Mouse (Mus musculus) mouse embryonic stem cell (cell line): Measurements from ENCODE around the gene Atf6b.

Experiments used
- in situ Hi-C, 2 experiments: fragments of 300-500 bp; cut with MboI; formaldehyde crosslinking; loops; 1 replicate in 1 of 2; 3 replicates in 1 of 2; pipeline ENCODE4 v1.14.3; 2019 to 2020; ENCODE audit warnings: low sequenced_read_pairs in 2 of 2, low pct_unique_long_range_greater_than_20kb in 1 of 2, mixed read lengths in 1 of 2; ENCODE audit not compliant: unreplicated experiment in 1 of 2

Atf6b gene

DNA sequence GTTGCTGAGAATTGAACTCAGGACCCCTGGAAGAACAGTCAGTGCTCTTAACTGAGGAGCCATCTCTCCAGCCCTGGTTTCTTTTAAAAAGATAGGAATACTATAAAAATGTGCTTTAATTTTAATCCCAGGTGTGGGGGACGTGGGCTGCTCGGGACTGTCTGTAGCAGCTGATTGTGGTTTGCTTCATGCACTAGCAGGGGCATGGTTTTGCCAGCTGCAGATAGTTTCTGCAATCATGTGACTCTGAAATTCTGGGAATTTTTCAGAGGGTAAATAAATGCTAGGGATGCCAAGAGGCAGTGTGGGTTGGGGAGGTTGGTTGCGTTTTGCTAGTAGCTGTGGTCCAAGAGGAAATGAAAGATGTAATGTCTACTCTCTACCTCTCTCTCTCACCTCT is 5.0 kb upstream of the Atf6b start:
- in situ Hi-C loops, result loop anchor here in 1 of 2 experiments (10.0 kb wide), 1 partner anchor 303 kb away; no protein-coding TSS in a partner anchor

DNA sequence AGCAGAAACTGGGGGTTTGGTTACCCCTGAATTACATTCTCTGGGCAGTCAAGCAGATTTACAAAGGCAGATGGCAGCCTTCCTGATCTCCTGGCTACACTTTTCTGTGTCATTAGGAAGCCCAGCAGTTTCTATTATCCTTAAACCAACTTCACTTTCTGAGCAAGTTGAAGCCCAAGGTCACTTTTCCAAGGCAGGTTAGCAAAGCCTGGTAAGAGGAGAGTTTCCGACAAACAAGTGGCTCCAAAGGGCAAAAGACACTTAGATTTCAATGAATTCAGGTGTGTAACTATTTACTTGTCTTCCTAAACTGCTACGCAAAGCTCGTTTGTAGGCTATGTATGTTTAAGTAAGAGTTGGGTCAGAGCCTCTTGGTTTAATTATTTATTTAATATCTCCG is 3.6 kb upstream of the Atf6b start:
- in situ Hi-C loops, result loop anchor here in 1 of 2 experiments (10.0 kb wide), 1 partner anchor 301 kb away; no protein-coding TSS in a partner anchor

DNA sequence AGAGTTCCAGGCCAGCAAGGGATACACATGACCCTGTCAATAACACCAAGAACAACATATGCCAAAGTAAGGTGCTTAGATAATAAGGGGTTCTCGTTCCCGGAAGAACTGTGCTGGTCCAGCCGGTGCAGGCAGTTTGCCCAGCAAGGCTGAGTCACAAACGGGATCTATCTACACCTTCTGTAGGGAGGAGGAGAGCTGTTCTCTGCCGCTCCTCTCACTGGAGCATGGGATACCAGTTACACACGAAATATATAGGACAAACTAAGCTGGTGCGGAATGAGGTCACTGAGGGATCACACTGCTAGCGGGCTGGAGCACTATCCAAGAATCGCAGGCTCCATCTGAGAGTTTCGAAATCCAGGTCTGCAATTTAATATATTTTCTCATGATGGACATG is 3.0 kb upstream of the Atf6b start:
- in situ Hi-C loops, result loop anchor here in 1 of 2 experiments (10.0 kb wide), 1 partner anchor 301 kb away; no protein-coding TSS in a partner anchor

DNA sequence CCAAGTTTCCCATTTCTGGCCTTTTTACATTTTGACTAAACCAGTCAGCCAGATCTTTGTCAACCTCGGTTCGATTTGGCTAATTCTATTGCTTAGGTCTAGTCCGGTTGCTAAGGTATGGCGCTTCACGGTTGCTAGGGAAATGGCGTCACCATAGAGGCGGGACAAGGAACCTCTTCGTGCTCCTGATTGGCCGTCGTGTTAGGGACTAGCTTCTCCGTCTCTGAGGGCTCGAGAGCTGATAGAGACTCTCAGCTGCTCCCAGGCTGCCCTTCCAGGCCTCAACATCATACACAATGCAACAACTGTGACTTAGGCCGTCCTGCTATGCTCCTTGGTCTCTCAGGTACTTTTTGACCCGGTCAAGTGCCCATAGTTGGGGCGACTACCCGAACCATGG is 2.3 kb upstream of the Atf6b start, which contains the start of gene Fkbpl:
Gene Fkbpl, plus strand, starts transcription at position 157 of the 400 bp plus-strand sequence.
- in situ Hi-C loops, result loop anchor here in 1 of 2 experiments (10.0 kb wide), 1 partner anchor 300 kb away; no protein-coding TSS in a partner anchor

DNA sequence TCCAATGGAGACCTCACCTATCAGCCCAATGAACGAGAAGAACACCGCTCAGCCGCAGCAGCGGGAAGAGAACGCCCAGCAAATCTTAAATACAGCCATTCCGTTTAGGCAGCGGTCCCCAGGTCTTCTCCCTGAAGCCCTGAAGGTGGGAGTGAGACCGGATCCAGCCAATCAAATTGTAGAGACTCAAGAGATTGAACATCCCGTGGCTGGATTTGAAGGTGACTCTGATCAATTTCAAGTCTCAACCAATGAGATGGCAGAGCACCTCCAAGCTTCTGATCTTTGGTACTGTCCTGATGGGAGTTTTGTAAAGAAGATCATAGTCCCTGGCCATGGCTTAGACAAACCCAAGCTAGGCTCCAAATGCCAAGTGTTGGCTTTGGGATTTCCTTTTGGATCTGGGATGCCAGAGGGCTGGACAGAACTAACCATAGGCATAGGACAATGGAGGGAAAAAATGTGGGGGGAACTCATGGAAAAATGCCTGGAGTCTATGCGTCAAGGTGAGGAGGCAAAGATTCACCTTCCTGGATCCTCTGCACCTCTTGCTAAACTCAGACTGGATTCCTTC is 1.6 kb upstream of the Atf6b start:
- in situ Hi-C loops, result loop anchor here in 1 of 2 experiments (10.0 kb wide), 1 partner anchor 299 kb away; no protein-coding TSS in a partner anchor

DNA sequence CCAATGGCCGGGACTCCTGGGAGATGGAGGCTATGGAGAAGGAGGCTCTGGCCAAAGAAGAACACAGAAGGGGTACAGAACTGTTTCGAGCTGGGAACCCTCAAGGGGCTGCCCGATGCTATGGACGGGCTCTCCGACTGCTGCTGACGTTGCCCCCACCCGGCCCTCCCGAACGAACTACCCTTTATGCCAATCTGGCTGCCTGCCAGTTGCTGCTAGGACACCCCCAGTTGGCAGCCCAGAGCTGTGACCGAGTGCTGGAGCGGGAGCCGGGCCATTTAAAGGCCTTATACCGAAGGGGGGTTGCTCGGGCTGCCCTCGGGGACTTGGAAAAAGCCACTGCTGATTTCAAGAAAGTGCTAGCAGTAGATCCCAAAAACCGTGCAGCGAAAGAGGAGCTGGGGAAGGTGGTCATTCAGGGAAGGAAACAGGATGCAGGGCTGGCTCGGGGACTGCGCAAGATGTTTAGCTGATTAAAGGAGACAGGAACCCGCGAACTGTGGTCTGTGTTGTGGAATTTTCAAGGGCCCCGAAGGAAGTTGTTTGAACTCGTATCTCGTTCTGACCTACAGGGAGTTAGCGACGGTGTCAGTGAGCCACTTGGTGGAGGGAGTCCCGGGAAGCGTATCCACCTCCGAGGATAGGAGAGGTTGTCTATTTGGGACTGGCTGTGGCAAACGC is 975 bp upstream of the Atf6b start:
- in situ Hi-C loops, result loop anchor here in 1 of 2 experiments (10.0 kb wide), 1 partner anchor 299 kb away; no protein-coding TSS in a partner anchor

DNA sequence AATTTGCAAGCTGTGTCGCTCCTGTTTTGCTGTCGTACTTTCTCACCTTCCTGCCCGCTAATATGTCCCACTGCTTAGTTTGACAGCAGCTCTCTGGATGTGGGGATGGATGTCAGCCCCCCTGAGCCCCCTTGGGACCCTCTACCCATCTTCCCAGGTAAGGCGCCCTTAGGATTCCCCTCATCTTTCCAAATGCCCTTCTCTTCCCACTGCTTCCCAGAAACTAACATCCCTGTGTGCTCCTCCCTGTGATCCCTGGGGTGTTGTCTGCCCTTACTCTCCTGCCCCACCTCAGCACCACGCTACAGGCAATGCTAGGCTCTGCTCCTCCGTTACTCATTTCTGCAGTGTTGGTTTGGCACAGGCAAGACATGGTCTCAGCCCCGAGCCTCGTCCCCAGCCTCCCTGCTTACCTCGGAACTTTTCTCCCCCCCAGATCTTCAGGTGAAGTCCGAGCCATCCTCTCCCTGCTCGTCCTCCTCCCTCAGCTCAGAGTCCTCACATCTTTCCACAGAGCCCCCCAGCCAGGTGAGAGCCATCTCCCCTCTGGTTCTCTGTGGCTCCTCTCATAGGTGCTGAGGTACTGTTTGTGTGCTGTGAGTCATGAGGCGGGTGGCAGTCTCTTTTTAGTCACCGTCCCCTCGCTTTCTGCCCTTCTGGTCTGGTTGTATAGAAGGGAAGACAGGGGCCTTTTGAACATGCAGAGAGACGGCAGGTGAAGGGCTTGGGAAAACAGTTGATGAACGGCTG is 1.4 kb downstream of the Atf6b start:
- in situ Hi-C loops, result loop anchor here in 1 of 2 experiments (10.0 kb wide), 1 partner anchor 296 kb away; no protein-coding TSS in a partner anchor

DNA sequence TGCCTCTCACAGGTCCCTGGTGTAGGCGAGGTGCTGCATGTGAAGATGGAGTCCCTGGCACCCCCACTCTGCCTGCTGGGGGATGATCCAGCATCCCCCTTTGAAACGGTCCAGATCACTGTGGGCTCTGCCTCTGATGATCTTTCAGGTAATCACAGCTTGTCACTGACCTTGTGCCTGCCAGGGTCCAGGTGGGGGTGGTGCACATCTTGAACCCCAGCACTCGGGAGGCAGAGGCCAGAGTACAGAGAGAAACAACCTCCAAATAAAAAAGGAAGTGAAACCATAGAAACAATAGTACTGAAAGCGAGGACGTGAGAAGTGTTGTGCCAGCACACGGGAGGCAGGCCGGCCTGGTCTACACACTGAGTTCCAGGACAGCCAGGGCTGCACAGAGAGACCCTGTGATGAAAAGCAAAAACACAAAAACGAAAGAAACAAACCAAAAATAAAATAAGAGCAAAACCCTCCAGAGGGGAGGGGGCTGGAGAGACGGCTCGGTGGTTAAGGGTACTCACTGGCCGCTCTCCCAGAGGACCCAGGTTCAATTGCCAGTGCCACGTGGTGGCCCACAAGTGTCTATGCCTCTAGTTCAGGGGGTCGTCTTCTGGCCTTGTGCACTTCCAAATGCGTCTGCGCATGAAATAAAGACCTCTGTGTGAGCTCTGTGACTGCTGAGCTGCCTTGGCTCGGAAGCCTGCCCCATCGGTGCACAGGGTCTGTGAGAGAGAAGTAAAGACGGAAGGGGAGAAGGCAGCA is 2.3 kb downstream of the Atf6b start:
- in situ Hi-C loops, result loop anchor here in 1 of 2 experiments (10.0 kb wide), 1 partner anchor 296 kb away; no protein-coding TSS in a partner anchor

DNA sequence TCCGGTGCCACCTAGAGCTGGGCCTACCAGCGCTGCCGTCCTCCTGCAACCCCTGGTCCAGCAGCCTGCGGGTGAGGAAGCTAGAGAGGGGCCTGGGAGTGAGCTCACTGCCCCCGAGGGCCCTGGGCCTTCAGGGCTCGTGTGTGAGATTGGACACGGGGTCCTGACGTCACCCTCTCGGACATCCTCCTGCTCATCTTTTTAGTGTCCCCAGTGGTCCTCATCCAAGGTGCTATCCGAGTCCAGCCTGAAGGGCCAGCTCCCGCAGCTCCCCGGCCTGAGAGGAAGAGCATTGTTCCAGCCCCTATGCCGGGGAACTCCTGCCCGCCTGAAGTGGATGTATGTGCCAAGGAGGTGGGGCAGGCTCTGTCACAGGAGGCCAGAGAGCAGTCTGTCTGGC is 3.8 kb downstream of the Atf6b start:
- in situ Hi-C loops, result no loop called here

DNA sequence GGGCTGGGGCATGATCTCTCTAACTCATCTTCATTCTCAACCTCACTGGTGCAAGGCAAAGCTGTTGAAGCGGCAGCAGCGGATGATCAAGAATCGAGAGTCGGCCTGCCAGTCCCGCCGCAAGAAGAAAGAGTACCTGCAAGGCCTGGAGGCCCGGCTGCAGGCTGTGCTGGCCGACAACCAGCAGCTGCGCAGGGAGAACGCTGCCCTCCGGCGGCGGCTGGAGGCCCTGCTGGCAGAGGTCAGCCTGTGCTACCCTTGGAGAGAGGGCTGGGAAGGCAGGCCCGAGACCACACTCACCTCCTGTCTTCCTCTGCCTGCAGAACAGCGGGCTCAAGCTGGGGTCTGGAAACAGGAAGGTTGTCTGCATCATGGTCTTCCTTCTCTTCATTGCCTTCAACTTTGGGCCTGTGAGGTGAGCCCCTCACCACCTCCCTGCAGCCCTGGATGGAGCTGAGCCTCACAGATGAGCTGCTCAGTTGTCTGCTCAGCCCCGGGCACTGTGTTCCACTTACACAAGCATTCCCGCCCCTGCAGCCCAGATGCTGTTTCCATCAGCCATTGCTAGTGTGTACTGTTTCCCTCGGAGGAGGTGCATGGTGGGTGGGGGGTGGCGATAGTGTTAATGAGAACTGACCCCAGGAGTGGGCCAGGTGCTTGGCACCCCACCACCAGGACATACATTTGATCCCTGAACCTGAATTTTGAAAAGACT is 4.7 kb downstream of the Atf6b start:
- in situ Hi-C loops, result no loop called here

DNA sequence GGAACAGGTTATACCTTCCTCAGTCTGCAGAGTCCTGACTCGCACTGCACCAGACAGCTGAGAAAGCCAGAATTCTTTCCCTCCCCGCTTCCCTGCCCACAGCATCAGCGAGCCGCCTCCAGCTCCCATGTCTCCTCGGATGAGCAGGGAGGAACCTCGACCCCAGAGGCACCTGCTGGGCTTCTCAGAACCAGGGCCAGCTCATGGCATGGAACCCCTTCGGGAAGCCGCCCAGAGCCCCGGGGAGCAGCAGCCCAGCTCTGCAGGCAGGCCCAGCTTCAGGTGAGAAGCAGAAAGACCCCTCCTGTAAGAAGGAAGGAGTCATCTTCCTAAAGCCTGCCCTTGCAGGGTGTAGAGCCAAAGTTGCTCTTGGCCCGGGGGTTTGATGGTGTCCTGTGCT is 5.6 kb downstream of the Atf6b start:
- in situ Hi-C loops, result no loop called here

DNA sequence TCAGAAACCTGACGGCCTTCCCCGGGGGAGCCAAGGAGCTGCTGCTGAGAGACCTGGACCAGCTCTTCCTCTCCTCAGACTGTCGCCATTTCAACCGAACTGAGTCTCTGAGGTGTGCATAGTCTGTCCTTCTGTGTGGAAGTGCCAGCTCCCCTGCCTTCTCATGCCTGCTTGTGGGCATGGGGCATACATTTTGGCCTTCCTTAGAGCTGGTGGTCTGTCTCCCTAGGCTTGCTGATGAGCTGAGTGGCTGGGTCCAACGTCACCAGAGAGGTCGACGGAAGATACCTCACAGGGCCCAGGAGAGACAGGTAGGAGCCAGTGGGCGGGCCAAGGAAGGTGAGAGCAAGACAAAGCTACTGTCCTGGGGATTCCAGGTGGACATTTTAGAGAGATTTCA is 6.0 kb downstream of the Atf6b start:
- in situ Hi-C loops, result no loop called here

DNA sequence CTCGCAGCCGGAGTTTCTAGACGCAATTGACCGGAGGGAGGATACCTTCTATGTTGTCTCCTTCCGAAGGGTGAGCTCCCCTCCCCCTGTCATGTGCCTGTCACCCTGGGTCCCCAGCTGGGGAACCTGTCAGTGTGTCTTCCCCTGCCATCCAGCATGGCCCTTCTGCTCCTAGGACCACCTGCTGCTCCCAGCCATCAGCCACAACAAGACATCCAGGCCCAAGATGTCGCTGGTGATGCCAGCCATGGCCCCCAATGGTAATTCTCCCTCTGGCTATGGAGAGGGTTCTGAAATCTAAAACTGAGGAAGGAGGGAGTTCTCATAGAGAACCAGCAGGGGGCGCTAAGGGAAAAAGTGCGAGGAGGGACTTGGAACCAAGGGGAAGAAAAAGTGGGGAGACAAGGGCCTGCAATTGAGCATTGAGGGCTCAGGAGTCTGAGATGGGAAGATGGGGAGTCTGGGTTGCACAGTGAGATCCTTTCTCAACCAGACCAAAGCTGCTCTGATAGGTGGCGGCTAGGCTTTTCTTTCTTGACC is 6.9 kb downstream of the Atf6b start:
- in situ Hi-C loops, result no loop called here

DNA sequence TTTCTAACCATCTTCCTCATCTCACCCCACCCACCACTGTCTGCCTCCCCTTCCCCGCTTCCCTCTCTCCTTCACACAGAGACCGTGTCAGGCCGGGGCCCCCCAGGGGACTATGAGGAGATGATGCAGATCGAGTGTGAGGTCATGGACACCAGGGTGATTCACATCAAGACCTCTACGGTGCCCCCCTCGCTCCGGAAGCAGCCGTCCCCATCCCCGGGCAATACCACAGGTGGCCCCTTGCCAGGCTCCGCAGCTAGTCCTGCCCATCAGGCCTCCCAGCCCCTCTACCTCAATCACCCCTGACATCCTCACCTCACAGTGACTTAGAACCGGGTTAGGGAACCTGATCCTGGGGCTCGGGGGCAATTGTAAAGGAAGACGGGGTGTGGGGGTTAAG is 7.4 kb downstream of the Atf6b start:
- in situ Hi-C loops, result no loop called here

DNA sequence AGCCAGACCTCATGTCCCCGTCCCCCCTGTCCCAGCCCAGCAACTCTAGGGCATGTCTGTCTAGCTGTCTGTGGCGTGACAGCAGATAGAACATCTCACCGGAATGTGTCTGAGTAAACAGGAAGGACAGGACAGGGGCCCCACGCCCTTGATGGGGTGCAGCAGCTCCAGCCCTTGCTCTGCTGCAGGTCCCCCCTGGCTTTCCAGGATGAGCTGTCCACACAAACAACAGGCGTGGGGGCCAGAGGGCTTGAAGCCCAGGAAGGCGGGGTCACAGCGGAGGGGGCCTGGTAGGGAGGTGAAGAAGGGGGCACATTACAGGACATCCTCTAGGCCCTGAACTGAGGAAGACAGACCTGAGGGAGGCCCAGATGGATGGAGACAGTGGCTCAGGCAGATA is 8.2 kb downstream of the Atf6b start:
- in situ Hi-C loops, result no loop called here

DNA sequence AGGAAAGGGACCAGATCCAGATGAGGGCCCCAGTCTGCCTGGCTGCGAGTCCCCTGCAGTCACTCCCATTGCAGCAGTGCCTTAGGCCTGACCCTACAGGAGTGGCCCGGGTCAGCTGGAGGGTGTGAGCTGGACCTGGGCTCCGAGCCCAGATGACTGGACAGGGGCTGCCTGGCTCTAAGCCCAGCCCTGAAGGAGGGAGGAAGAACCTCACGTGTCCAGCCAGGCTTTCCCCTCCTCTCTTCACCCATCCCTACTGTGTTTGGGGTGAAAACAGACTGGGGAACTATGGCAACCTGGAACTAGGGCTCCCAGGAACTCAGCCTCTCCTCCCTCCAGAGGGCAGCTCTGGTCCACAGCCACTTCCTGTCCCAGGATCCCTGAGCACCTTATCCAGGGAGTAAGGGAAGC is 8.6 kb downstream of the Atf6b start:
- in situ Hi-C loops, result no loop called here

DNA sequence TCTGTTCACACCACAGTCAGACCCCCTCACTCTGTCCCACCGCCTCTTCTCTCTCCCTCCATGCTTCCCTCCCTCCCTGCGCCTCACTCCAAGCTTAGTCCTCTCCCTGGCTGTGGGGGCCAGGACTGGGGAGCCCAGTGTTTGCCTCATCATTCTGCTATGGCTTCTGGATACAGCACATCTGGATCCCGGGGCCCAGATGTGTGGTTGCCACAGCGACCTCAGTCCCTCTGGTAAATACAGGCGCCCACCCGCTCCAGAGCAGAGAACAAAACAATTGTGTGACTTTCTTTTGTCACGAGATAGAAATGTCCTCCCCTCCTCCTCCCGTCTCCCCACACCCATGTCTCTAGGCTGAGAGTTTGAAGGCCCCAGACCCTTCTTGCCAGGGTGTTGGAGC is 9.7 kb downstream of the Atf6b start:
- in situ Hi-C loops, result no loop called here

DNA sequence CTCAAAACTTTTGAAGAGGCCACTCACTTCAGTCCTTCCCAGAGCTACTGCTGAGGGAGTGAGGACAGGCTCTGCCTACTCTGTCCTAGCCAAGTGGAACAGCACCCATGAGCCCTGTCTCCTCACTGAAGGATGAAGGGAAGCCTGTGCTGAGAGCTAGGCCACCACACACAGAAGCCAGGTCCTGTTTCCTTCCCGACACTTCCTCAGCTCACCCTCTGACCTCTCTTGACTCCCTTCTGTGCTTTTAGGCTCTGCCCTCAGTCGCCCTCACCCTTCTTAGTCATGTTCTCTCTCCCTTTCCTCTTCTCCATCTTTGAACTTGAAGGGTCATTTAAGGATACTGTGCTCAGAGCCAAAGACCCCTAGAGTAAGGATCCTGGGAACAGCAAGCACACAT is 10.3 kb downstream of the Atf6b start:
- in situ Hi-C loops, result no loop called here
